Mouse (Mus musculus) cerebellum, adult (tissue): ENCODE results near the gene Gm21767.
"Not testable (repeated sequence)": the region's sequence is repeated elsewhere in the genome, so short reads cannot be mapped to it uniquely, and the experiment has no call there.

Experiments
- ATAC-seq: cut with Nextera tagmentation; 2 replicates; pipeline ENCODE4 v1.9.2; 2017; ENCODE audit warnings: mild to moderate bottlenecking, moderate library complexity, mixed read lengths; ENCODE audit not compliant: insufficient number of reproducible peaks, low FRiP score, low TSS enrichment

Gene Gm21767

DNA sequence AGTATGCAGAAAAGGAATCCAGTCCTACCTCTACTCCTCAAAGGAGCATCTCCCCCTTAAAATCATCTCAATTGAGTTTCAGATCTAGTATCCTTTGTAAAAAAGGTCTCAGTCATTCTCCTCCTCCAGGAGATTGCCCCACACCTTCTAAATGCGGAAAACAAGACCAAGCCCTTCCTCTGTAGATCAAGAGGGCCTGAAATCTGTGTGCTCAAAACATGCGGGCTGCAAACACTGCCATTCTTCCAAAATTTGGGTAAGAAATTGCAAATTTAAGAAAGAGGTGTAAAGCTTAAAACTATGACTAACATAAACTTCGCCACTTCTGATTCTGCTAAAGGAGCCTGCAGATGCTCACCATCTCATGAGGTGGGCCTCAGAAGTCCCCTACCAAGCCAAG is at the start of gene Gm21767:
Gene Gm21767 (plus strand): TSS at position 301 of the 400 bp plus-strand sequence.
- not testable (repeated sequence) for ATAC-seq
